Mouse (Mus musculus): Measurements from ENCODE around the gene Ifnl3. TPM values are rescaled to one million over a fixed set of nuclear protein-coding genes. Genes with fewer than 3 reads are reported as not detected.
"Not testable (repeated sequence)": the region's sequence is repeated elsewhere in the genome, so short reads cannot be mapped to it uniquely, and the experiment has no call there.

The Ifnl3 gene
- polyA plus RNA-seq, 1 experiment from 2014 or later = not detected

DNA sequence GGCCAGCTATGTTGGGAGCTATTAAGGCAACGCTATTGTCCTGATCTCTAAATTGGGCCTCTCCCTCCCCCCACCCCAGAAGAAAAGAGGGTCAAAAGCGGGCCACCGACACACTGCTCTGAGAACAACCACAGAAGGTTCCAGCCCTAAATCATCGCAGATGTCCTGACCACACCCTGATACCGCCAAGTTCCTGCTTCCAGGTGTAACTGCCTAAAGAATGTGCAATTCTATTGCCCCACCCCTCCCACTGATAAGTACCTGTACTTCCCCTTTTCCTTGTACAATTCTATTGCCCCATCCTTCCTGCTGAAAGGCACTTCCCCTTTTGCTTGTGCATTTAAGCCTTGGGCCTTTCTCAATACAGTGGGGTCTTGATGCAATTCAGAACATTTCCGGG, 16.2 kb downstream of the Ifnl3 start:
- H3K4me3 ChIP-seq (ENCODE audit: low read depth, low read length); H3K9ac ChIP-seq (ENCODE audit: low read depth, low read length); H3K9me3 ChIP-seq (ENCODE audit: control insufficient read depth, low read length); DNase-seq (ENCODE audit: low spot score); H3K4me1 ChIP-seq (ENCODE audit: control insufficient read depth, insufficient read depth, low read length); H3K36me3 ChIP-seq (ENCODE audit: control insufficient read depth, insufficient read depth, low read length); H3K27me3 ChIP-seq (replicated peaks; ENCODE audit: control insufficient read depth, insufficient read depth, low read length); H3K4me2 ChIP-seq (ENCODE audit: low read depth, low read length); ATAC-seq (ENCODE audit: low read depth); H3K27ac ChIP-seq (replicated peaks; ENCODE audit: low read depth, low read length): not testable (repeated sequence)
- WGBS = 89% methylated on average over 6 of the region's 6 CpGs

DNA sequence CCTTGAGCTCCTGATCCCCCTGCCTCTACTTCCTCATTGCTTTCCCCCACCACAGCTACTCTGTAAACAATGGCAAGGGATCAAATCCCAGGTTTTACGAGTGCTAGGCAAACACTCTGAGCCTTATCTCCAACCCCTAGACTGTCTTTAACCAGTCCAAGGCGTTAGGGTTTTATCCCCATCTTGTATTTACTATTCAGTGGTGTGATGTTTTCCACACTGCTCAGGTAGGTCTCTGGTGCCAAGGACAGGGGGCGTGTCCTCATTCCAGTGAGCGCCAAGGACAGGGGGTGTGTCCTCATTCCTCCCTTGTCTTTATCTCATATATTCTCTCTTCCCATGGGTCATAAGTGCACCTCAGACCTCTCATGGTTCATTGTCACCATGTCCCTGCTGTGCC, 17.9 kb downstream of the Ifnl3 start, which contains the start of gene Sycn:
Sycn (plus strand) TSS at position 360 of the 400 bp plus-strand sequence.
- Histone ChIP-seq H3K9ac (ENCODE audit: low read depth, low read length) (no peak within 1 kb of the TSS), H3K27ac (replicated peaks; ENCODE audit: low read depth, low read length) (no peak within 1 kb of the TSS), H3K4me2 (ENCODE audit: low read depth, low read length) (no peak within 1 kb of the TSS), H3K36me3 (ENCODE audit: control insufficient read depth, insufficient read depth, low read length) (no peaks in the 10 kb centered on the region), H3K4me1 (ENCODE audit: control insufficient read depth, insufficient read depth, low read length) (no peaks in the 10 kb centered on the region), H3K9me3 (ENCODE audit: control insufficient read depth, low read length) (no peaks in the 10 kb centered on the region), H3K27me3 (replicated peaks; ENCODE audit: control insufficient read depth, insufficient read depth, low read length) (peaks cover 17% of the 10 kb centered on the region), H3K4me3 (ENCODE audit: low read depth, low read length) (no peak within 1 kb of the TSS)
- no peak for ATAC-seq (ENCODE audit: low read depth)
- no peak for DNase-seq (ENCODE audit: low spot score)
- WGBS = 71% methylated on average over 4 of the region's 4 CpGs

GRCm38 (mm10) chr7:28544051-28544601, 21.5 kb downstream of the Ifnl3 start:
- Histone ChIP-seq H3K4me2 (ENCODE audit: low read depth, low read length) (peak overlapping the region; percentile 24; the same call in 1 of the 2 replicates), H3K4me3 (ENCODE audit: low read depth, low read length) (no peak overlapping the region), H3K27me3 (replicated peaks; ENCODE audit: control insufficient read depth, insufficient read depth, low read length) (peaks cover 45% of the 10 kb centered on the region), H3K36me3 (ENCODE audit: control insufficient read depth, insufficient read depth, low read length) (no peaks in the 10 kb centered on the region), H3K27ac (replicated peaks; ENCODE audit: low read depth, low read length) (no peak overlapping the region), H3K9ac (ENCODE audit: low read depth, low read length) (no peak overlapping the region), H3K9me3 (ENCODE audit: control insufficient read depth, low read length) (no peaks in the 10 kb centered on the region), H3K4me1 (ENCODE audit: control insufficient read depth, insufficient read depth, low read length) (no peaks in the 10 kb centered on the region; the same call in 1 of the 2 replicates)
- DNase-seq (ENCODE audit: low spot score) (no peak), ATAC-seq (ENCODE audit: low read depth) (no peak)
- WGBS = 9% methylated on average over 11 of the region's 27 CpGs

DNA sequence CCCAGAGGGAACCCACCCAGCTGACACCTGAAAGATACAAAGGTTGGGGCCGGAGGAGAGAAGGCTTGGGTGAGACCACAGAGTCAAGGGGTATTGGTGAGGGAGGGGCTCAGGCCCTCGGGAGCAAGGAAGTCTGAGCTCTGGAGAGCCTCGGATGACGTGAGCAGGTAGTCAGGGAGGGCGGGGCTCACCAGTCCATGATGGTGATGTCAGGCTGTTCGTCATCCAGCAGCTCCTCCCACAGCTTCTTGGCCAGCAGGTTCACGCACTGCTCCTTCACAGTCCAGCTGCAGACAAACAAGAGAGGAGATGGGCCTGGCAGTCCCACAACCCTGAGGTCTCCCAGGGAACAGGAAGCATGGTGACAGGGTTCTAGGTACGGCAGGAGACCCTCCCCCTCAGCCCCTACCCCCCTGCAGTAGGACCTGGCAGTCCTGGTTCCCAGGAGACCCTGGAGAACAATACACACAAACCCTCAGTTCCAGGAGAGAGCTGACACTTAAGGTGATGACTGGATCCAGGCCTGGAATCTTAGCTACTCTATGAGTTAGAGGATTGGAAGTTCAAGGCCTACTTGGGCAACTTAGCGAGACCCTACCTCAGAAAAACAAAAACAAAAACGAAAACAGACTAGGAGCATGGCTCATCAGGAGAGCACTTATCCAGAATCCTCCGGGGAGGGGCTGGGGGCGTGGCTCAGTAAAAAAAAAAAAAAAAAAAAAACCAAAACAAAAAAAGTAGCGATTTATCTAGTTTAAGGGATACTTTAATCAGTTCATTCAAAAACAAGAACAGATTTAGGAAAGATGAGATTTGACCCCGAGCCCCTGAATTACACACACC, 22.6 kb downstream of the Ifnl3 start:
- no peak overlapping the region for H3K9ac ChIP-seq (ENCODE audit: low read depth, low read length)
- no peaks in the 10 kb centered on the region for H3K36me3 ChIP-seq (ENCODE audit: control insufficient read depth, insufficient read depth, low read length)
- H3K27me3 ChIP-seq (replicated peaks; ENCODE audit: control insufficient read depth, insufficient read depth, low read length) = peaks cover 45% of the 10 kb centered on the region
- no peak overlapping the region for H3K27ac ChIP-seq (replicated peaks; ENCODE audit: low read depth, low read length)
- H3K4me2 ChIP-seq (ENCODE audit: low read depth, low read length) = no peak overlapping the region
- 32% methylated on average over 12 of the region's 14 CpGs for WGBS
- DNase-seq (ENCODE audit: low spot score) = peak; percentile 29
- H3K4me3 ChIP-seq (ENCODE audit: low read depth, low read length) = no peak overlapping the region
- H3K9me3 ChIP-seq (ENCODE audit: control insufficient read depth, low read length) = no peaks in the 10 kb centered on the region
- H3K4me1 ChIP-seq (ENCODE audit: control insufficient read depth, insufficient read depth, low read length) = no peaks in the 10 kb centered on the region; the same call in 1 of the 2 replicates
- ATAC-seq (ENCODE audit: low read depth) = no peak; the same call in 1 of the 2 replicates

DNA sequence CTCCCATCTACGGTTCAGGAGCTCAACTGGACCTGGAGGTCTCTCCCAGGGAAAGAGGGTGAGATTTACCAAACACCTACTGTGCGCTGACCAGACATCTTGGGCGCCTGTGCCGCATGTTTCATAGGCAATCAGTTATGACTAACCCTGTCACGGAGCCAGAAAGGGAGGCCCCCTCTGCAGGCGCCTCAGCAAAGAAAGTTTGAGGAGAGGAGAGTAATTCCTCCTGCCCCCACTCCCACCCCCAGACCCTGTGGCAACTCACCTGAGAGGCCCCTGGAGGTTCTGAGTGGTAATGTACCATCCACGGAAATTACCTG, 23.2 kb downstream of the Ifnl3 start:
- peaks cover 45% of the 10 kb centered on the region for H3K27me3 ChIP-seq (replicated peaks; ENCODE audit: control insufficient read depth, insufficient read depth, low read length)

GRCm38 (mm10) chr7:28546649-28547048, 24.0 kb downstream of the Ifnl3 start:
- Histone ChIP-seq H3K4me2 (ENCODE audit: low read depth, low read length) (peak overlapping the region; percentile 49), H3K9me3 (ENCODE audit: control insufficient read depth, low read length) (no peaks in the 10 kb centered on the region), H3K36me3 (ENCODE audit: control insufficient read depth, insufficient read depth, low read length) (no peaks in the 10 kb centered on the region), H3K27ac (replicated peaks; ENCODE audit: low read depth, low read length) (no peak overlapping the region), H3K4me1 (ENCODE audit: control insufficient read depth, insufficient read depth, low read length) (no peaks in the 10 kb centered on the region; the same call in 1 of the 2 replicates), H3K4me3 (ENCODE audit: low read depth, low read length) (peak overlapping the region; percentile 23), H3K9ac (ENCODE audit: low read depth, low read length) (peak overlapping the region; percentile 34; the same call in 1 of the 2 replicates), H3K27me3 (replicated peaks; ENCODE audit: control insufficient read depth, insufficient read depth, low read length) (peaks cover 45% of the 10 kb centered on the region)
- 2% methylated on average over 20 of the region's 22 CpGs for WGBS
- ATAC-seq (ENCODE audit: low read depth) (no peak), DNase-seq (ENCODE audit: low spot score) (no peak)

More for the DNA sequence above, 23.2 kb downstream of the Ifnl3 start:
- ATAC-seq (ENCODE audit: low read depth) (no peak), DNase-seq (ENCODE audit: low spot score) (no peak)
- H3K27ac ChIP-seq (replicated peaks; ENCODE audit: low read depth, low read length) = no peak overlapping the region
- WGBS = 41% methylated on average over 7 of the region's 7 CpGs
- no peaks in the 10 kb centered on the region for H3K9me3 ChIP-seq (ENCODE audit: control insufficient read depth, low read length)
- no peak overlapping the region for H3K4me3 ChIP-seq (ENCODE audit: low read depth, low read length)
- no peak overlapping the region for H3K4me2 ChIP-seq (ENCODE audit: low read depth, low read length)
- no peaks in the 10 kb centered on the region; the same call in 1 of the 2 replicates for H3K4me1 ChIP-seq (ENCODE audit: control insufficient read depth, insufficient read depth, low read length)
- H3K9ac ChIP-seq (ENCODE audit: low read depth, low read length) = no peak overlapping the region
- H3K36me3 ChIP-seq (ENCODE audit: control insufficient read depth, insufficient read depth, low read length) = no peaks in the 10 kb centered on the region

DNA sequence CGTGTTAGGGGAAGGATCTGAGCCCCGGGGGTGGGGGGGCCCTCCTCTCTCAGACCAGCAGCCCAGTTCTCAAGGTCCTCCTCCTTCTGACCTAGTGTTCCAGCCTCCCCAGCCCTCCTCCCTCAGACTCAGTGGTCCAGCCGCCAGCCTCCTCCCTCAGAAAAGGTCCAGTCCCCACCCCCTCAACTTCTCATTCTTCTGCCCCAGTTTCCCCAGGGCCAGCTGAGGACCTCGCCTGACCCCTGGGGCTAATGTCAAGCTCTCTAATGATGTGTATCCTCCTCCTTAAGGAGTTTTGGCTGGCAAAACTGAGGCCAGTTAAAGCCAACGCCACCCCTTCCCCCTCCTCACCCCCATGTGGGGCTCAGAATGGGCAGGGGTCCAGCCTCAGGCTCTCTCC, 24.5 kb downstream of the Ifnl3 start, which contains the start of gene Nccrp1:
Nccrp1 (minus strand) TSS at position 101 of the 400 bp plus-strand sequence.
- DNase-seq (ENCODE audit: low spot score) (no peak), ATAC-seq (ENCODE audit: low read depth) (no peak)
- Histone ChIP-seq H3K27ac (replicated peaks; ENCODE audit: low read depth, low read length) (no peak within 1 kb of the TSS), H3K9ac (ENCODE audit: low read depth, low read length) (peak within 1 kb of the TSS; percentile 34; the same call in 1 of the 2 replicates), H3K27me3 (replicated peaks; ENCODE audit: control insufficient read depth, insufficient read depth, low read length) (peaks cover 45% of the 10 kb centered on the region), H3K9me3 (ENCODE audit: control insufficient read depth, low read length) (no peaks in the 10 kb centered on the region), H3K36me3 (ENCODE audit: control insufficient read depth, insufficient read depth, low read length) (no peaks in the 10 kb centered on the region), H3K4me3 (ENCODE audit: low read depth, low read length) (peak within 1 kb of the TSS; percentile 23), H3K4me2 (ENCODE audit: low read depth, low read length) (peak within 1 kb of the TSS; percentile 49), H3K4me1 (ENCODE audit: control insufficient read depth, insufficient read depth, low read length) (no peaks in the 10 kb centered on the region; the same call in 1 of the 2 replicates)
- 2% methylated on average over 3 of the region's 5 CpGs for WGBS

DNA sequence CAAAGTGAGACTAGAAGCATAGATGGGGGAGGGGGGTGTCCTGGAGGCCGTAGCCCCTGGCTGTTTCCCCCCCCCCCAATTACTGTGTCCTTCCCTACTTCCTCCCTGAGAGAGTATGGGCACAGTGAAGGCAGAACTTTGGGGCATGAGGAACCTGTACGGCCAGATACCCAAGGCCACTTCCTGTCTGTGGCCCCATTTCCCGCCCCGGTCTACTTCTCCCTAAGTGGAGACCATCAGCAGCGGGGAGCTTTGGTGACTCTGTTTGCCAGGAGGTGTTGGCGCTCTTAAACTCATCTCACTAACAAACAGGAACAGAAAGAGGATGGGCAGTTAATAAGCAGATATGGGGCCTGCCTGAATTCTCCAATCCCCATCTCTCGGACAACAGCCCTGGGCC, 25.0 kb downstream of the Ifnl3 start:
- ATAC-seq (ENCODE audit: low read depth) (no peak), DNase-seq (ENCODE audit: low spot score) (no peak)
- WGBS = 62% methylated on average over 7 of the region's 7 CpGs
- Histone ChIP-seq H3K9me3 (ENCODE audit: control insufficient read depth, low read length) (no peaks in the 10 kb centered on the region), H3K4me3 (ENCODE audit: low read depth, low read length) (no peak overlapping the region), H3K27ac (replicated peaks; ENCODE audit: low read depth, low read length) (no peak overlapping the region), H3K4me2 (ENCODE audit: low read depth, low read length) (no peak overlapping the region), H3K36me3 (ENCODE audit: control insufficient read depth, insufficient read depth, low read length) (no peaks in the 10 kb centered on the region), H3K4me1 (ENCODE audit: control insufficient read depth, insufficient read depth, low read length) (no peaks in the 10 kb centered on the region; the same call in 1 of the 2 replicates), H3K27me3 (replicated peaks; ENCODE audit: control insufficient read depth, insufficient read depth, low read length) (peaks cover 45% of the 10 kb centered on the region), H3K9ac (ENCODE audit: low read depth, low read length) (no peak overlapping the region)

Measured in embryonic facial prominence, embryonic 14.5 days (tissue).